20 mouse cellular contexts compared by ENCODE assay signal in genomic region chr19:6611921-6612320, GRCm38 (mm10).
"Had no signal": no experiment of that assay in that cellular context is flagged by ENCODE, and none has a peak within 500 bp of the region (broad histone marks: within the 10 kb centered on the region; RNA-seq: fewer than 3 reads in every experiment).

No protein-coding gene starts in this region.

- H3K9ac ChIP-seq: kidney, embryonic 15.5 days; limb, embryonic 12.5 days; liver, embryonic 13.5 days; midbrain, embryonic 13.5 days; neural tube, embryonic 12.5 days; neural tube, embryonic 15.5 days had no signal

- H3K27ac ChIP-seq: kidney, embryonic 15.5 days; limb, embryonic 12.5 days; liver, embryonic 13.5 days; midbrain, embryonic 10.5 days; midbrain, embryonic 13.5 days; neural tube, embryonic 12.5 days; neural tube, embryonic 15.5 days; stomach, postnatal 0 days had no signal

- H3K4me3 ChIP-seq: kidney, embryonic 15.5 days; limb, embryonic 12.5 days; liver, embryonic 13.5 days; megakaryocyte, embryonic 14.5 days; midbrain, embryonic 10.5 days; midbrain, embryonic 13.5 days; neural tube, embryonic 12.5 days; neural tube, embryonic 15.5 days had no signal

- H3K4me2 ChIP-seq: kidney, embryonic 15.5 days; limb, embryonic 12.5 days; liver, embryonic 13.5 days; midbrain, embryonic 13.5 days; neural tube, embryonic 12.5 days; neural tube, embryonic 15.5 days had no signal

- H3K9me3 ChIP-seq: kidney, embryonic 15.5 days; limb, embryonic 12.5 days; liver, embryonic 13.5 days; midbrain, embryonic 10.5 days; midbrain, embryonic 13.5 days; neural tube, embryonic 12.5 days; neural tube, embryonic 15.5 days had no signal

- H3K4me1 ChIP-seq: limb, embryonic 12.5 days; liver, embryonic 13.5 days; megakaryocyte, embryonic 14.5 days had no signal

- ATAC-seq: intestine, postnatal 0 days; lung, postnatal 0 days; midbrain, embryonic 13.5 days had no signal

- H3K27me3 ChIP-seq: limb, embryonic 12.5 days; liver, embryonic 13.5 days; midbrain, embryonic 13.5 days; neural tube, embryonic 12.5 days; neural tube, embryonic 15.5 days had no signal

- H3K36me3 ChIP-seq: kidney, embryonic 15.5 days; limb, embryonic 12.5 days; liver, embryonic 13.5 days; midbrain, embryonic 10.5 days; midbrain, embryonic 13.5 days; neural tube, embryonic 12.5 days; neural tube, embryonic 15.5 days had no signal

- DNase-seq: kidney, adult 8-10 months; kidney, postnatal 14 days; kidney, postnatal 4 days; liver, embryonic 13.5 days; lung, adult 2 months; lung, postnatal 36 days; right cerebral cortex, postnatal 4 days; thymus, adult 2 months; thymus, postnatal 14 days; thymus, postnatal 4 days had no signal
